Mouse (Mus musculus) MEL (cell line): ENCODE data around the gene Ppfia4. TPM values are rescaled to one million over a fixed set of nuclear protein-coding genes. Genes with fewer than 3 reads are reported as not detected.

Experiments
- DNase-seq: peaks from one replicate; pipeline ENCODE4 v3.0.0; 2011; ENCODE audit warnings: low read depth, low spot score
- H3K27ac ChIP-seq: 2 replicates; pipeline ENCODE4 v1.5.1; 2012; ENCODE audit warnings: low read depth, mild to moderate bottlenecking, control low read depth, low read length, moderate library complexity; ENCODE audit not compliant: control insufficient read depth
- H3K27me3 ChIP-seq, 2 experiments: fragments of 150-350 bp in 1 of 2; sonication (generic) in 1 of 2; 2 replicates each; pipeline ENCODE4 v1.6.1; 2012; ENCODE audit warnings: low read length in 2 of 2, mild to moderate bottlenecking in 2 of 2, improper control_type of control experiment in 1 of 2, moderate library complexity in 1 of 2; ENCODE audit not compliant: insufficient read depth in 2 of 2, control insufficient read depth in 1 of 2
- H3K36me3 ChIP-seq, 2 experiments: 2 replicates each; pipeline ENCODE4 v1.6.1; 2012 to 2014; ENCODE audit warnings: low read length in 2 of 2, improper control_type of control experiment in 1 of 2, inconsistent platforms in 1 of 2, mild to moderate bottlenecking in 1 of 2; ENCODE audit not compliant: insufficient read depth in 2 of 2, control insufficient read depth in 1 of 2
- H3K4me1 ChIP-seq, 2 experiments: fragments of 150-350 bp in 1 of 2; sonication (generic) in 1 of 2; 2 replicates each; pipeline ENCODE4 v1.6.1; 2012; ENCODE audit warnings: low read length in 2 of 2, improper control_type of control experiment in 1 of 2, mild to moderate bottlenecking in 1 of 2; ENCODE audit not compliant: insufficient read depth in 2 of 2, control insufficient read depth in 1 of 2
- H3K4me3 ChIP-seq, 2 experiments: fragments of 150-350 bp in 1 of 2; sonication (generic) in 1 of 2; 2 replicates each; pipeline ENCODE4 v1.5.1; 2012; ENCODE audit warnings: low read depth in 2 of 2, low read length in 2 of 2, mild to moderate bottlenecking in 2 of 2, moderate library complexity in 2 of 2, control low read depth in 1 of 2, improper control_type of control experiment in 1 of 2; ENCODE audit not compliant: control insufficient read depth in 1 of 2, insufficient read depth in 1 of 2
- H3K79me2 ChIP-seq: 2 replicates; pipeline ENCODE4 v1.6.1; 2012; ENCODE audit warnings: mild to moderate bottlenecking, low read length, moderate library complexity; ENCODE audit not compliant: control insufficient read depth, poor library complexity, insufficient read depth
- H3K9ac ChIP-seq: 2 replicates; pipeline ENCODE4 v1.6.1; 2012; ENCODE audit warnings: low read depth, mild to moderate bottlenecking, control low read depth, low read length, moderate library complexity; ENCODE audit not compliant: control insufficient read depth, poor library complexity, severe bottlenecking
- H3K9me3 ChIP-seq: fragments of 150-350 bp; sonication (generic); replicated peaks from 2 replicates; pipeline ENCODE4 v1.6.1; 2012; ENCODE audit warnings: mild to moderate bottlenecking, low read length, improper control_type of control experiment, moderate library complexity; ENCODE audit not compliant: insufficient read depth
- BHLHE40 ChIP-seq: IDR thresholded peaks from 2 replicates; pipeline ENCODE4 v1.6.1; 2012; ENCODE audit warnings: low read depth, mild to moderate bottlenecking, inconsistent platforms, low read length, improper control_type of control experiment, borderline replicate concordance
- CHD1 ChIP-seq: IDR thresholded peaks from 2 replicates; pipeline ENCODE4 v1.6.1; 2012; ENCODE audit warnings: low read depth, mild to moderate bottlenecking, inconsistent platforms, low read length, improper control_type of control experiment
- CHD2 ChIP-seq: IDR thresholded peaks from 2 replicates; pipeline ENCODE4 v1.6.1; 2011; ENCODE audit warnings: low read length, improper control_type of control experiment
- CTCF ChIP-seq, 3 experiments: IDR thresholded peaks in 2 of 3; conservative IDR thresholded peaks in 1 of 3; 2 replicates each; pipeline ENCODE4 v1.5.1; 2011 to 2012; ENCODE audit warnings: low read length in 3 of 3, low read depth in 2 of 3, mild to moderate bottlenecking in 2 of 3, improper control_type of control experiment in 1 of 3, inconsistent platforms in 1 of 3, mixed read lengths in 1 of 3, moderate library complexity in 1 of 3; ENCODE audit not compliant: control insufficient read depth in 1 of 3, insufficient read depth in 1 of 3, poor library complexity in 1 of 3, severe bottlenecking in 1 of 3
- E2F4 ChIP-seq: IDR thresholded peaks from 2 replicates; pipeline ENCODE4 v1.6.1; 2011; ENCODE audit warnings: low read depth, low read length, improper control_type of control experiment, borderline replicate concordance
- ELF1 ChIP-seq: IDR thresholded peaks from 2 replicates; pipeline ENCODE4 v1.6.1; 2014; ENCODE audit warnings: low read depth, mild to moderate bottlenecking, inconsistent platforms, low read length, improper control_type of control experiment, moderate library complexity
- EP300 ChIP-seq, 2 experiments: IDR thresholded peaks; 2 replicates each; pipeline ENCODE4 v1.6.1; 2011; ENCODE audit warnings: improper control_type of control experiment in 2 of 2, low read length in 2 of 2, low read depth in 1 of 2, mild to moderate bottlenecking in 1 of 2
- HCFC1 ChIP-seq: IDR thresholded peaks from 2 replicates; pipeline ENCODE4 v1.6.1; 2012; ENCODE audit warnings: low read depth, mild to moderate bottlenecking, inconsistent platforms, low read length, improper control_type of control experiment, moderate library complexity
- MAX ChIP-seq: IDR thresholded peaks from 2 replicates; pipeline ENCODE4 v1.6.1; 2011; ENCODE audit warnings: low read length, improper control_type of control experiment
- MEF2A ChIP-seq: IDR thresholded peaks from 2 replicates; pipeline ENCODE4 v1.6.1; 2014; ENCODE audit warnings: low read depth, mild to moderate bottlenecking, inconsistent platforms, low read length, improper control_type of control experiment; ENCODE audit not compliant: poor library complexity, insufficient replicate concordance, severe bottlenecking; ENCODE audit errors: extremely low read depth
- MXI1 ChIP-seq: IDR thresholded peaks from 2 replicates; pipeline ENCODE4 v1.6.1; 2011; ENCODE audit warnings: mild to moderate bottlenecking, low read depth, low read length, improper control_type of control experiment
- NRF1 ChIP-seq: IDR thresholded peaks from 2 replicates; pipeline ENCODE4 v1.6.1; 2014; ENCODE audit warnings: low read depth, mild to moderate bottlenecking, inconsistent platforms, low read length, improper control_type of control experiment, moderate library complexity; ENCODE audit not compliant: poor library complexity, insufficient read depth, severe bottlenecking
- POLR2AphosphoS5 ChIP-seq: IDR thresholded peaks from 2 replicates; pipeline ENCODE4 v1.6.1; 2012; ENCODE audit warnings: low read depth, borderline replicate concordance, mild to moderate bottlenecking, inconsistent platforms, low read length, moderate library complexity, mixed read lengths
- RAD21 ChIP-seq: IDR thresholded peaks from 2 replicates; pipeline ENCODE4 v1.6.1; 2011; ENCODE audit warnings: mild to moderate bottlenecking, low read depth, low read length, improper control_type of control experiment
- RCOR1 ChIP-seq: IDR thresholded peaks from 2 replicates; pipeline ENCODE4 v1.6.1; 2012; ENCODE audit warnings: low read depth, mild to moderate bottlenecking, inconsistent platforms, low read length, improper control_type of control experiment
- SMC3 ChIP-seq: IDR thresholded peaks from 2 replicates; pipeline ENCODE4 v1.6.1; 2011; ENCODE audit warnings: low read depth, low read length, improper control_type of control experiment
- TBP ChIP-seq: IDR thresholded peaks from 2 replicates; pipeline ENCODE4 v1.8.0; 2011; ENCODE audit warnings: low read depth, low read length, improper control_type of control experiment
- TCF12 ChIP-seq: IDR thresholded peaks from 2 replicates; pipeline ENCODE4 v1.6.1; 2014; ENCODE audit warnings: low read depth, mild to moderate bottlenecking, inconsistent platforms, low read length, improper control_type of control experiment, moderate library complexity
- USF2 ChIP-seq, 2 experiments: IDR thresholded peaks; 2 replicates each; pipeline ENCODE4 v1.6.1; 2011 to 2012; ENCODE audit warnings: improper control_type of control experiment in 2 of 2, low read length in 2 of 2, borderline replicate concordance in 1 of 2, inconsistent platforms in 1 of 2, low read depth in 1 of 2, mild to moderate bottlenecking in 1 of 2; ENCODE audit not compliant: insufficient read depth in 1 of 2
- ZKSCAN1 ChIP-seq: IDR thresholded peaks from 2 replicates; pipeline ENCODE4 v1.6.1; 2012; ENCODE audit warnings: low read depth, mild to moderate bottlenecking, inconsistent platforms, low read length, improper control_type of control experiment, moderate library complexity
- polyA plus RNA-seq, 2 experiments: library from polyadenylated mRNA; stranded (reverse) in 1 of 2; unstranded in 1 of 2; fragments of >175 nt in 1 of 2; fragments of >200 nt in 1 of 2; gene quantifications; 2 replicates each; pipeline versions ENCODE4 v1.2.1 to v1.2.4; 2012; ENCODE audit warnings: low replicate concordance in 2 of 2, low read depth in 1 of 2; ENCODE audit not compliant: insufficient read length in 2 of 2, insufficient read depth in 1 of 2, missing spikeins in 1 of 2
- total RNA-seq: library from RNA; depleted of rRNA; stranded (reverse); fragments of 300-350 nt; gene quantifications from 2 replicates; pipeline ENCODE4 v1.2.3, GENCODE M21; 2012

Gene Ppfia4
- total and polyA plus RNA-seq, 3 experiments = 0.11 TPM; not detected in 2

GRCm38 (mm10) chr1:134288239-134288638 lies 44.5 kb downstream of the Ppfia4 start:
- H3K4me3 ChIP-seq = no peak overlapping the region
- H3K36me3 ChIP-seq = no peaks in the 10 kb centered on the region
- H3K4me1 ChIP-seq = no peaks in the 10 kb centered on the region
- no peaks in the 10 kb centered on the region for H3K9me3 ChIP-seq
- TF ChIP-seq HCFC1 (no peak), RAD21 (no peak), CTCF (IDR thresholded peaks at IDR 0.05 in 2 of 3, conservative IDR thresholded peaks at IDR 0.05 in 1 of 3; ENCODE audit: control insufficient read depth in 1 of 3, insufficient read depth in 1 of 3, low read depth in 2 of 3, low read length in 3 of 3, poor library complexity in 1 of 3, severe bottlenecking in 1 of 3) (no peak), ZKSCAN1 (no peak), TCF12 (no peak), POLR2AphosphoS5 (no peak), BHLHE40 (no peak), MEF2A (no peak), CHD1 (no peak), CHD2 (no peak), MXI1 (no peak), EP300 (IDR thresholded peaks at IDR 0.05; ENCODE audit: low read depth in 1 of 2, low read length in 2 of 2) (no peak), ELF1 (no peak), TBP (no peak), USF2 (IDR thresholded peaks at IDR 0.05; ENCODE audit: borderline replicate concordance in 1 of 2, insufficient read depth in 1 of 2, low read depth in 1 of 2, low read length in 2 of 2) (no peak), E2F4 (no peak), RCOR1 (no peak), SMC3 (no peak), MAX (no peak), NRF1 (no peak)
- TF ChIP-seq, all 39 proteins: peak for 0
- Histone ChIP-seq H3K27me3 (peaks cover 0 to 2% of the 10 kb centered on the region in 2 experiments; a peak in 1 of 4 replicates), H3K27ac (no peak overlapping the region), H3K9ac (no peak overlapping the region), H3K79me2 (no peaks in the 10 kb centered on the region)
- DNase-seq = no peak
